Mouse (Mus musculus) forebrain, postnatal 0 days (tissue): ENCODE measurements around the gene Wscd1. TPM values are rescaled to one million over a fixed set of nuclear protein-coding genes. Genes with fewer than 3 reads are reported as not detected.

Experiments
- ATAC-seq: fragments of 200-750 bp; cut with Nextera tagmentation; 2 replicates; pipeline ENCODE4 v1.8.0; 2017; ENCODE audit warnings: mild to moderate bottlenecking, moderate library complexity
- DNase-seq: peaks from one replicate; pipeline ENCODE4 v3.0.0-alpha.2; 2015
- H3K27ac ChIP-seq: fragments of 300-500 bp; sonication (generic); 2 replicates; pipeline ENCODE4 v1.5.1; 2014; ENCODE audit warnings: low read depth, mild to moderate bottlenecking, antibody characterized with exemption, low read length, moderate library complexity, mixed read lengths
- H3K27me3 ChIP-seq: fragments of 300-500 bp; sonication (generic); 2 replicates; pipeline ENCODE4 v1.6.1; 2014; ENCODE audit warnings: mild to moderate bottlenecking, low read length, mixed read lengths; ENCODE audit not compliant: insufficient read depth
- H3K36me3 ChIP-seq: fragments of 300-500 bp; sonication (generic); 2 replicates; pipeline ENCODE4 v1.6.1; 2014; ENCODE audit warnings: mild to moderate bottlenecking, moderate library complexity; ENCODE audit not compliant: insufficient read depth
- H3K4me1 ChIP-seq: fragments of 300-500 bp; sonication (generic); 2 replicates; pipeline ENCODE4 v1.6.1; 2014; ENCODE audit warnings: antibody characterized with exemption; ENCODE audit not compliant: insufficient read depth
- H3K4me2 ChIP-seq: fragments of 300-500 bp; sonication (generic); 2 replicates; pipeline ENCODE4 v1.6.1; 2014; ENCODE audit warnings: low read depth, mild to moderate bottlenecking, moderate library complexity
- H3K4me3 ChIP-seq: fragments of 300-500 bp; sonication (generic); 2 replicates; pipeline ENCODE4 v1.5.1; 2014; ENCODE audit warnings: low read depth, low read length, mixed read lengths
- H3K9ac ChIP-seq: fragments of 300-500 bp; sonication (generic); 2 replicates; pipeline ENCODE4 v1.6.1; 2014; ENCODE audit warnings: mild to moderate bottlenecking
- H3K9me3 ChIP-seq: fragments of 300-500 bp; sonication (generic); 2 replicates; pipeline ENCODE4 v1.6.1; 2016; ENCODE audit warnings: low read length
- CTCF ChIP-seq: sonication (generic); IDR thresholded peaks from 2 replicates; pipeline ENCODE4 v1.5.1; 2016; ENCODE audit warnings: antibody characterized with exemption, control low read depth, low read depth
- WGBS: fragments of 180-500 bp; shearing (Covaris S2); extraction: QIAGEN DNeasy Blood & Tissue Kit; methylation state at CpG from one replicate; pipeline ENCODE4 v1.1.7; 2014; 5-methylcytosine and 5-hydroxymethylcytosine counted together
- polyA plus RNA-seq: library from polyadenylated mRNA; unstranded; fragments of >200 nt; fragmentation: Nextera tagmentation; extraction: Ambion mirVana; gene quantifications from 2 replicates; pipeline ENCODE4 v1.2.1, GENCODE M21; 2015
- total RNA-seq: library from RNA; depleted of rRNA; stranded (reverse); fragments of >200 nt; gene quantifications from 2 replicates; pipeline ENCODE4 v1.2.3, GENCODE M21; 2014; rRNA removed

Wscd1 gene
- total RNA-seq (91.6 and 96.7 TPM in 2 replicates), polyA plus RNA-seq (46.7 and 63.1 TPM in 2 replicates)

DNA sequence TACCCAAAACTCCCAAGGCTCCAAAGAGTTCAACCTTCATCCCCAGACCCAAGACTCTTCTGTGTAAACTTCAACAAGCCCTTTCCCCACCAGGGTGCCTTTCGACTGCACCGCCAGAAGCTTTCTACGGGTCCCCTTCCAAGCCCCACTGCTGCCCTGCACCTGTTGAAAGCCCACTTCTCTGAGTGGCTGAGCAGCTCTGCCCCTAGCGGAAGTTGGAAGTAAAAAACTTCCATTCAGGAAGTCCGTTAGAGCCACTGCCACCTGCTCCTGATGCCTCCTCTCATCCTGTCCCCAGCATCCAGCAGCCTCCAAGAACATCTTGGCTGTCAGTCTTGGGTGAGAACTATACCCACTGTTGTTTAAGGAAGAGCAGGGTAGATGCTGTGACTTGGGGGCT, at the start of gene Wscd1:
Wscd1 (plus strand) TSS at position 250 of the 400 bp plus-strand sequence.
- Histone ChIP-seq H3K27ac (peak within 1 kb of the TSS; percentile 78), H3K9me3 (no peaks in the 10 kb centered on the region), H3K27me3 (no peaks in the 10 kb centered on the region), H3K9ac (peak within 1 kb of the TSS; percentile 77), H3K4me3 (peak within 1 kb of the TSS; percentile 74), H3K36me3 (no peaks in the 10 kb centered on the region), H3K4me2 (peak within 1 kb of the TSS; percentile 93), H3K4me1 (peaks cover 11% of the 10 kb centered on the region; the same call in 1 of the 2 replicates)
- ATAC-seq (peak; percentile 8; the same call in 1 of the 2 replicates), DNase-seq (peak; percentile 78)
- 2% methylated on average over 5 of the region's 5 CpGs for WGBS
- peak; percentile 83 for TF ChIP-seq CTCF

GRCm38 (mm10) chr11:71728066-71728465, 21.7 kb upstream of the Wscd1 start:
- H3K9ac ChIP-seq, result no peak overlapping the region
- H3K36me3 ChIP-seq, result no peaks in the 10 kb centered on the region
- no peaks in the 10 kb centered on the region for H3K4me1 ChIP-seq
- ATAC-seq, result no peak
- no peak for TF ChIP-seq CTCF
- no peaks in the 10 kb centered on the region for H3K27me3 ChIP-seq
- DNase-seq, result no peak
- no peak overlapping the region for H3K4me3 ChIP-seq
- no peaks in the 10 kb centered on the region for H3K9me3 ChIP-seq
- H3K4me2 ChIP-seq, result no peak overlapping the region
- H3K27ac ChIP-seq, result no peak overlapping the region
- WGBS, result 83% methylated on average over 3 of the region's 3 CpGs

DNA sequence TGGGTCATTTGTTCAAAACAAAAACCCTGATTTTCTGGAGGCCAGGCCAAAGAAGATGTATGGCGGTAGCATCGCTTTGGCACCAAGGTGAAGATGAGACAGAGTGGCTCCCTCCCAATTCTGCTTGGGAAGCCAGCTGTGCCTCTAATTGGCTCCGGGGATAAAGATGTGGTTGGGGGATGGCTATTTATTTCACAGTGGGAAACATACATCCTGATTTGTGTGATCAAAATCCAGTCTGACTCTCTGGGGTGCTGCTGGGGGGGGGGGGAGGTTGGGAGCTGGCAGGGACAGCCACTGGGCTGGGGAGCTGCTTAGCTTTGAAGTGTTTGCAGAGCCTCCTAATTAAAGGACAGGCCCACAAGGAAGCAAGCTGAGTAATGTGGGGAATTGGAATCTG, 20.4 kb upstream of the Wscd1 start:
- no peak for TF ChIP-seq CTCF

GRCm38 (mm10) chr11:71733771-71734170, 15.9 kb upstream of the Wscd1 start:
- H3K36me3 ChIP-seq, result no peaks in the 10 kb centered on the region
- H3K4me2 ChIP-seq, result no peak overlapping the region
- H3K9ac ChIP-seq, result no peak overlapping the region
- ATAC-seq, result no peak
- WGBS, result 84% methylated on average over 4 of the region's 4 CpGs
- no peaks in the 10 kb centered on the region for H3K27me3 ChIP-seq
- no peak for DNase-seq
- no peak overlapping the region for H3K27ac ChIP-seq
- H3K9me3 ChIP-seq, result no peaks in the 10 kb centered on the region
- H3K4me1 ChIP-seq, result 0 out of 2 replicates have a peak, but pooled peaks cover 4% of the 10 kb centered on the region
- no peak for TF ChIP-seq CTCF
- H3K4me3 ChIP-seq, result no peak overlapping the region

More for the DNA sequence above, 20.4 kb upstream of the Wscd1 start:
- 38% methylated on average over 3 of the region's 3 CpGs for WGBS
- ATAC-seq (peak; percentile 40; the same call in 1 of the 2 replicates), DNase-seq (no peak)
- Histone ChIP-seq H3K4me2 (no peak overlapping the region), H3K27ac (no peak overlapping the region), H3K27me3 (no peaks in the 10 kb centered on the region), H3K4me3 (no peak overlapping the region), H3K9me3 (no peaks in the 10 kb centered on the region), H3K36me3 (no peaks in the 10 kb centered on the region), H3K9ac (no peak overlapping the region), H3K4me1 (no peaks in the 10 kb centered on the region)

- H3K27ac ChIP-seq, result no peak overlapping the region
- peak; percentile 62 for TF ChIP-seq CTCF
- H3K9me3 ChIP-seq, result no peaks in the 10 kb centered on the region
- ATAC-seq (peak; percentile 23), DNase-seq (peak; percentile 44)
- H3K27me3 ChIP-seq, result no peaks in the 10 kb centered on the region
- H3K9ac ChIP-seq, result no peak overlapping the region
- H3K4me2 ChIP-seq, result no peak overlapping the region
- no peaks in the 10 kb centered on the region for H3K36me3 ChIP-seq
- H3K4me1 ChIP-seq, result 0 out of 2 replicates have a peak, but pooled peaks cover 5% of the 10 kb centered on the region
- no peak overlapping the region for H3K4me3 ChIP-seq
- 27% methylated on average over 5 of the region's 5 CpGs for WGBS
Observed at GRCm38 (mm10) chr11:71737106-71737505, 12.6 kb upstream of the Wscd1 start.

DNA sequence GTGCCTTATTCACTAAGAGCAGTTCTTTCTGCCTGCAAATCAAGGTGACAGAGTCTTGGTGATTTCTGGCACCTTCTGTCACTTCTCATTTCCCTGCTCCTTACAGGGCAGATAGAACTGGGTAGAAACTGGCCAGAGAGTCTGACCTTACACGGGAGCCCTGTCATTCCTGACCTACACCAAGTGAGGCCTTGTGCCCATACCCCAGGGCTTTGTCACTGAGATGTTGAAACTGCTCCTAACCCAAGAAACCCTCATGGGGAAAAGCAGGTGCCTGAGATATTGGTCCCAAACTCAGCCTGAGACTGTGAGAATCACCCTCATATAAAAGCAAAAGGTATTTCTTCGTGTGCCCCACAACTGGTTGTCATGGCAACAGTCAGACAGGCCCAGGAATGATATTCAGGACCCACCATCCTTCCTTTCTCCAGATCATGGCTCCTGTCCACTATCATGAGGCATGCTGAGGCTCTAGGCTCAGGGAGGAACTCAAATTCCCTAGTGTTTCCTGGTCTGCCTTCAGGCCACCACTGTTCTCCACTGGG, 11.1 kb upstream of the Wscd1 start:
- no peak overlapping the region for H3K4me3 ChIP-seq
- 0 out of 2 replicates have a peak, but pooled peaks cover 5% of the 10 kb centered on the region for H3K4me1 ChIP-seq
- no peak overlapping the region for H3K27ac ChIP-seq
- no peak for TF ChIP-seq CTCF
- no peak for ATAC-seq
- no peak for DNase-seq
- no peaks in the 10 kb centered on the region for H3K36me3 ChIP-seq
- WGBS, result 52% methylated on average over 2 of the region's 2 CpGs
- H3K27me3 ChIP-seq, result no peaks in the 10 kb centered on the region
- no peaks in the 10 kb centered on the region for H3K9me3 ChIP-seq
- H3K9ac ChIP-seq, result no peak overlapping the region
- no peak overlapping the region for H3K4me2 ChIP-seq

DNA sequence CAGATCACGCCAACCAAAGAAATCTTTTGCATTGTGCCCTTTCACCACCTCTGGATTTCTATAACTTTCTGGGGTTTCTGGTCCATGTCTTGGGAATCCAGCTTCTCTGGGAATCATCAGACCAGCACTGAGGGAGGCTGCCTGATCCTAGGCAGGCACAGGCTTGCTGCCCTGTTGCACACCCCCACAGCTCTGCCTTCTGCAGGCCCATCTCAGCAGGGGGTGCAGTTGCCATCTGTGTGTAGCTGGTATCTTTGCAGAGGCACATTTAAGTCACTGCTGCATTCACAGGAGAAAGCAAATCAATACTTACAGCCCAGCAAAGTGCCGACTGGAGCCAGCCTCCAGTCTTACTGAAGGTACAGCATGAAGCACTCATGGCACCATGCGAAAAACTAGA, 3.8 kb upstream of the Wscd1 start:
- no peak overlapping the region for H3K4me3 ChIP-seq
- WGBS, result 84% methylated on average over 3 of the region's 3 CpGs
- no peaks in the 10 kb centered on the region for H3K27me3 ChIP-seq
- DNase-seq (no peak), ATAC-seq (no peak)
- H3K4me2 ChIP-seq, result no peak overlapping the region
- H3K36me3 ChIP-seq, result no peaks in the 10 kb centered on the region
- H3K9ac ChIP-seq, result no peak overlapping the region
- H3K9me3 ChIP-seq, result no peaks in the 10 kb centered on the region
- H3K27ac ChIP-seq, result no peak overlapping the region
- TF ChIP-seq CTCF, result no peak
- no peaks in the 10 kb centered on the region for H3K4me1 ChIP-seq
